Mouse (Mus musculus): ENCODE results near the gene Sipa1l1. TPM values are rescaled to one million over a fixed set of nuclear protein-coding genes. Genes with fewer than 3 reads are reported as not detected.
A peak's percentile ranks its signal among the peaks of the same experiment; 100 is the strongest.

Sipa1l1 gene
- polyA plus RNA-seq, 1 experiment from 2014 or later = 16.9 TPM

- Histone ChIP-seq H3K27me3 (no peaks in the 10 kb centered on the region), H3K4me3 (no peak overlapping the region), H3K4me1 (replicated peaks) (peaks cover 24% of the 10 kb centered on the region), H3K9me3 (replicated peaks) (no peaks in the 10 kb centered on the region), H3K4me2 (no peak overlapping the region), H3K27ac (no peak overlapping the region), H3K36me3 (no peaks in the 10 kb centered on the region), H3K9ac (no peak overlapping the region)
- 93% methylated on average over 8 of the region's 8 CpGs for WGBS
- ATAC-seq (replicated peaks; ENCODE audit: insufficient number of reproducible peaks, insufficient read depth, low FRiP score, low read depth) = no peak
Observed at GRCm38 (mm10) chr12:82397193-82397592, 228.1 kb downstream of the Sipa1l1 start.

GRCm38 (mm10) chr12:82397751-82398150, 228.6 kb downstream of the Sipa1l1 start:
- no peak for ATAC-seq (replicated peaks; ENCODE audit: insufficient number of reproducible peaks, insufficient read depth, low FRiP score, low read depth)
- 66% methylated on average over 9 of the region's 9 CpGs for WGBS
- H3K27me3 ChIP-seq = no peaks in the 10 kb centered on the region
- no peaks in the 10 kb centered on the region for H3K9me3 ChIP-seq (replicated peaks)
- H3K4me1 ChIP-seq (replicated peaks) = peaks cover 23% of the 10 kb centered on the region
- no peak overlapping the region for H3K4me2 ChIP-seq
- H3K27ac ChIP-seq = no peak overlapping the region
- H3K36me3 ChIP-seq = no peaks in the 10 kb centered on the region
- H3K9ac ChIP-seq = no peak overlapping the region
- H3K4me3 ChIP-seq = no peak overlapping the region

GRCm38 (mm10) chr12:82398926-82399325, 229.8 kb downstream of the Sipa1l1 start:
- Histone ChIP-seq H3K27ac (no peak overlapping the region), H3K9me3 (replicated peaks) (no peaks in the 10 kb centered on the region), H3K4me3 (no peak overlapping the region), H3K4me1 (replicated peaks) (peaks cover 13% of the 10 kb centered on the region; the same call in 1 of the 2 replicates), H3K27me3 (no peaks in the 10 kb centered on the region), H3K4me2 (no peak overlapping the region), H3K9ac (no peak overlapping the region), H3K36me3 (no peaks in the 10 kb centered on the region)
- 82% methylated on average over 2 of the region's 2 CpGs for WGBS
- ATAC-seq (replicated peaks; ENCODE audit: insufficient number of reproducible peaks, insufficient read depth, low FRiP score, low read depth) = no peak

GRCm38 (mm10) chr12:82399971-82400720, 231.0 kb downstream of the Sipa1l1 start:
- Histone ChIP-seq H3K4me3 (no peak overlapping the region), H3K36me3 (0 out of 2 replicates have a peak, but pooled peaks cover 5% of the 10 kb centered on the region), H3K9ac (no peak overlapping the region), H3K27me3 (no peaks in the 10 kb centered on the region), H3K4me2 (no peak overlapping the region), H3K4me1 (replicated peaks) (0 out of 2 replicates have a peak, but pooled peaks cover 5% of the 10 kb centered on the region), H3K9me3 (replicated peaks) (no peaks in the 10 kb centered on the region), H3K27ac (peak overlapping the region; percentile 6; the same call in 1 of the 2 replicates)
- ATAC-seq (replicated peaks; ENCODE audit: insufficient number of reproducible peaks, insufficient read depth, low FRiP score, low read depth) = no peak
- WGBS = 86% methylated on average over 6 of the region's 6 CpGs

GRCm38 (mm10) chr12:82400783-82401182, 231.7 kb downstream of the Sipa1l1 start:
- Histone ChIP-seq H3K4me3 (no peak overlapping the region), H3K27ac (peak overlapping the region; percentile 6; the same call in 1 of the 2 replicates), H3K9ac (no peak overlapping the region), H3K9me3 (replicated peaks) (no peaks in the 10 kb centered on the region), H3K27me3 (no peaks in the 10 kb centered on the region), H3K36me3 (0 out of 2 replicates have a peak, but pooled peaks cover 5% of the 10 kb centered on the region), H3K4me1 (replicated peaks) (0 out of 2 replicates have a peak, but pooled peaks cover 5% of the 10 kb centered on the region), H3K4me2 (no peak overlapping the region)
- ATAC-seq (replicated peaks; ENCODE audit: insufficient number of reproducible peaks, insufficient read depth, low FRiP score, low read depth) = no peak
- WGBS = 62% methylated on average over 7 of the region's 7 CpGs

- WGBS = 75% methylated on average over 4 of the region's 4 CpGs
- H3K27me3 ChIP-seq = no peaks in the 10 kb centered on the region
- H3K9me3 ChIP-seq (replicated peaks) = no peaks in the 10 kb centered on the region
- no peak overlapping the region for H3K4me2 ChIP-seq
- no peak for ATAC-seq (replicated peaks; ENCODE audit: insufficient number of reproducible peaks, insufficient read depth, low FRiP score, low read depth)
- no peak overlapping the region for H3K27ac ChIP-seq
- no peak overlapping the region for H3K4me3 ChIP-seq
- 0 out of 2 replicates have a peak, but pooled peaks cover 3% of the 10 kb centered on the region for H3K4me1 ChIP-seq (replicated peaks)
- no peak overlapping the region for H3K9ac ChIP-seq
- H3K36me3 ChIP-seq = 0 out of 2 replicates have a peak, but pooled peaks cover 5% of the 10 kb centered on the region
Observed at GRCm38 (mm10) chr12:82401440-82401839, 232.3 kb downstream of the Sipa1l1 start.

- ATAC-seq (replicated peaks; ENCODE audit: insufficient number of reproducible peaks, insufficient read depth, low FRiP score, low read depth) = no peak
- H3K27ac ChIP-seq = no peak overlapping the region
- peaks cover 6% of the 10 kb centered on the region for H3K4me1 ChIP-seq (replicated peaks)
- no peaks in the 10 kb centered on the region for H3K9me3 ChIP-seq (replicated peaks)
- no peak overlapping the region for H3K4me3 ChIP-seq
- no peak overlapping the region for H3K9ac ChIP-seq
- 76% methylated on average over 9 of the region's 9 CpGs for WGBS
- no peaks in the 10 kb centered on the region for H3K27me3 ChIP-seq
- no peak overlapping the region for H3K4me2 ChIP-seq
- H3K36me3 ChIP-seq = 0 out of 2 replicates have a peak, but pooled peaks cover 5% of the 10 kb centered on the region
Observed at GRCm38 (mm10) chr12:82402635-82403034, 233.5 kb downstream of the Sipa1l1 start.

- no peak for ATAC-seq (replicated peaks; ENCODE audit: insufficient number of reproducible peaks, insufficient read depth, low FRiP score, low read depth)
- WGBS = 67% methylated on average over 5 of the region's 5 CpGs
Observed at GRCm38 (mm10) chr12:82407531-82408255, 238.6 kb downstream of the Sipa1l1 start.

GRCm38 (mm10) chr12:82408486-82408885, 239.4 kb downstream of the Sipa1l1 start:
- Histone ChIP-seq H3K9ac (no peak overlapping the region), H3K4me2 (no peak overlapping the region), H3K27ac (peak overlapping the region; percentile 41; the same call in 1 of the 2 replicates), H3K27me3 (no peaks in the 10 kb centered on the region), H3K4me1 (replicated peaks) (peaks cover 31% of the 10 kb centered on the region), H3K4me3 (no peak overlapping the region), H3K9me3 (replicated peaks) (no peaks in the 10 kb centered on the region), H3K36me3 (0 out of 2 replicates have a peak, but pooled peaks cover 10% of the 10 kb centered on the region)
- 32% methylated on average over 6 of the region's 6 CpGs for WGBS
- ATAC-seq (replicated peaks; ENCODE audit: insufficient number of reproducible peaks, insufficient read depth, low FRiP score, low read depth) = peak; percentile 69

More at GRCm38 (mm10) chr12:82407531-82408255, 238.6 kb downstream of the Sipa1l1 start:
- Histone ChIP-seq H3K9ac (no peak overlapping the region), H3K4me1 (replicated peaks) (peaks cover 27% of the 10 kb centered on the region), H3K27me3 (no peaks in the 10 kb centered on the region), H3K4me2 (no peak overlapping the region), H3K27ac (peak overlapping the region; percentile 40; the same call in 1 of the 2 replicates), H3K36me3 (0 out of 2 replicates have a peak, but pooled peaks cover 10% of the 10 kb centered on the region), H3K4me3 (no peak overlapping the region), H3K9me3 (replicated peaks) (no peaks in the 10 kb centered on the region)

- Histone ChIP-seq H3K9me3 (replicated peaks) (no peaks in the 10 kb centered on the region), H3K4me2 (no peak overlapping the region), H3K27ac (no peak overlapping the region), H3K27me3 (no peaks in the 10 kb centered on the region), H3K4me3 (no peak overlapping the region), H3K9ac (no peak overlapping the region), H3K36me3 (0 out of 2 replicates have a peak, but pooled peaks cover 5% of the 10 kb centered on the region), H3K4me1 (replicated peaks) (peaks cover 36% of the 10 kb centered on the region)
- 49% methylated on average over 7 of the region's 7 CpGs for WGBS
- ATAC-seq (replicated peaks; ENCODE audit: insufficient number of reproducible peaks, insufficient read depth, low FRiP score, low read depth) = no peak
Observed at GRCm38 (mm10) chr12:82409686-82410472, 240.8 kb downstream of the Sipa1l1 start.

Measured in heart, embryonic 15.5 days (tissue).